Mouse (Mus musculus) heart, embryonic 12.5 days (tissue): ENCODE results near the gene Top3b. TPM values are rescaled to one million over a fixed set of nuclear protein-coding genes. Genes with fewer than 3 reads are reported as not detected.
"Not testable (repeated sequence)": the region's sequence is repeated elsewhere in the genome, so short reads cannot be mapped to it uniquely, and the experiment has no call there.

Experiments used
- ATAC-seq: fragments of 200-750 bp; cut with Nextera tagmentation; 2 replicates; pipeline ENCODE4 v1.8.0; 2017; ENCODE audit warnings: moderate TSS enrichment, moderate library complexity; ENCODE audit not compliant: insufficient number of reproducible peaks, low FRiP score
- H3K27ac ChIP-seq: fragments of 300-500 bp; sonication (generic); 2 replicates; pipeline ENCODE4 v1.5.1; 2016; ENCODE audit warnings: mild to moderate bottlenecking, moderate library complexity; ENCODE audit not compliant: poor library complexity, severe bottlenecking
- H3K27me3 ChIP-seq: fragments of 300-500 bp; sonication (generic); replicated peaks from 2 replicates; pipeline ENCODE4 v1.6.1; 2016; ENCODE audit warnings: mild to moderate bottlenecking, moderate library complexity
- H3K36me3 ChIP-seq: fragments of 300-500 bp; sonication (generic); 2 replicates; pipeline ENCODE4 v1.6.1; 2016; ENCODE audit warnings: mild to moderate bottlenecking, moderate library complexity
- H3K4me1 ChIP-seq: fragments of 300-500 bp; sonication (generic); replicated peaks from 2 replicates; pipeline ENCODE4 v1.6.1; 2016; ENCODE audit warnings: mild to moderate bottlenecking
- H3K4me2 ChIP-seq: fragments of 300-500 bp; sonication (generic); 2 replicates; pipeline ENCODE4 v1.6.1; 2016; ENCODE audit warnings: mild to moderate bottlenecking, moderate library complexity
- H3K4me3 ChIP-seq: fragments of 300-500 bp; sonication (generic); 2 replicates; pipeline ENCODE4 v1.5.1; 2016; ENCODE audit warnings: mild to moderate bottlenecking
- H3K9ac ChIP-seq: fragments of 300-500 bp; sonication (generic); 2 replicates; pipeline ENCODE4 v1.6.1; 2016; ENCODE audit warnings: mild to moderate bottlenecking, moderate library complexity
- H3K9me3 ChIP-seq: fragments of 300-500 bp; sonication (generic); replicated peaks from 2 replicates; pipeline ENCODE4 v1.6.1; 2016; ENCODE audit warnings: mild to moderate bottlenecking, moderate library complexity
- WGBS: fragments of 180-500 bp; shearing (Covaris S2); methylation state at CpG from one replicate; pipeline ENCODE4 v1.1.7; 2016; 5-methylcytosine and 5-hydroxymethylcytosine counted together
- polyA plus RNA-seq: library from polyadenylated mRNA; unstranded; fragments of >200 nt; fragmentation: Nextera tagmentation; extraction: Ambion mirVana; gene quantifications from 2 replicates; pipeline ENCODE4 v1.2.1, GENCODE M21; 2016

The Top3b gene
- polyA plus RNA-seq, result 44.3 and 49.4 TPM in 2 replicates

DNA sequence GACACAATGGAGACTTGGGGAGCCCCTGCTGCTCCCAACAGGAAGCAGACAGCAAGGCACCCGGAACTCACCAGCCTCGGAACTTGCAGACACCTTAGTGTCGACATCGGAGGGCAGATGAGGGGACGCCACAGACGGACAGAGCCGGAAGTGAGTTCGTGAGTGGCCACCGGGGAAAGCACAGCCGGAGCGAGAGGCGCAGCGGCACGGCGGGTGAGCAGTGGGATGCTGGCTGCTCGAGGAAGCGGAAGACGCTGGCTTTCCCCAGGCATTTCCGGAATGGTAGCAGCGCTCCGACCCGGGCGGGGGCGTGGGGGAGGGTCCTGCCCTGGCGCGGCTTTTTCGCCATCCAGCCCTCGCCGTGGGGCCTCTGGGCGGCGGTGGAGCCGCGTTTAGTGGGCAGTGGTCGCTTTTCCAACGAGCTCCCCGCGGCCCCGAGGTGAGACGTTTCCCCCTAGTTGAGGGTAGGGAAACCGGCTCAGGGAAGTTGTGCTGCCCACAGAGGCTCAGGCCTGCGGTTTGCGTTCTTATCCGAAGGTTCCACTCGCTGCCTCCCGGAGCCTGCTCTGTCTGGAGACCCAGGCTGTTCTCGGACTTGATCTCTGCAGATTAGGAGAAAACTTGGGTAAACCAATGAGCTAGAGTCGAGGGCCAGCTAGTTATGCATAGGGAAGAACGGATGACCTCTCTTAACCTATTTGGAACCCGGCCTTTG, at the start of gene Top3b, which contains the start of gene Vpreb1:
TSS of gene Top3b (plus strand) at position 120 of the 715 bp plus-strand sequence.
TSS of gene Vpreb1 (minus strand) at position 227 of the 715 bp plus-strand sequence.
- under 1% methylated on average over 49 of the region's 49 CpGs for WGBS

GRCm38 (mm10) chr16:16825476-16825875, 45.1 kb upstream of the Top3b start:
- no peak for ATAC-seq
- H3K4me2 ChIP-seq, result no peak overlapping the region
- H3K27me3 ChIP-seq, result no peaks in the 10 kb centered on the region
- no peaks in the 10 kb centered on the region for H3K4me1 ChIP-seq
- no peak overlapping the region for H3K27ac ChIP-seq
- 53% methylated on average over 5 of the region's 5 CpGs for WGBS
- H3K36me3 ChIP-seq, result no peaks in the 10 kb centered on the region
- no peak overlapping the region for H3K9ac ChIP-seq
- no peak overlapping the region for H3K4me3 ChIP-seq
- H3K9me3 ChIP-seq, result no peaks in the 10 kb centered on the region

More for the DNA sequence above, at the start of gene Top3b, which contains the start of gene Vpreb1:
- H3K4me3 ChIP-seq, result peak within 1 kb of the TSS; percentile 68
- ATAC-seq, result peak; percentile 95
- H3K4me1 ChIP-seq, result peaks cover 21% of the 10 kb centered on the region
- H3K9me3 ChIP-seq, result no peaks in the 10 kb centered on the region
- H3K4me2 ChIP-seq, result peak within 1 kb of the TSS; percentile 80
- peak within 1 kb of the TSS; percentile 98 for H3K27ac ChIP-seq
- H3K27me3 ChIP-seq, result no peaks in the 10 kb centered on the region
- H3K36me3 ChIP-seq, result peaks cover 10% of the 10 kb centered on the region
- H3K9ac ChIP-seq, result peak within 1 kb of the TSS; percentile 80

DNA sequence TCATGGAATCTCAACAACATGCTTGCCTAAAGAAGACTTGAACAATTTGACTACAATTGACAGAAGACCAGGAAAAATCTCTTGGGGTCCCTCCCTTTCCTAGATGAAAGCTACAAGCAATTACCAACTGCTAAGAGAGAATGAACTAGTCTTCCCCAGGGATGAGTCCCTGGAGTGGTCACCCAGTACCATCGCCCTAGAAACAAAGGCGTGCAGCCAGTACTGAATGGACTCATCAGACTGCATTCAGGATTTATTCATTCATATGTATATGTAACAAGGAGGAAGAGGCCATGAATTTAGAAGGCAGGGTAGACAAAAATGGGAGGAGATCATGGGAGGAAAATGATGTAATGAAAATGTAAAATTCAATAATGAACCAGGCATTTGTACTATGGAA, 44.3 kb upstream of the Top3b start:
- Histone ChIP-seq H3K4me2 (no peak overlapping the region), H3K4me3 (no peak overlapping the region), H3K4me1 (no peaks in the 10 kb centered on the region), H3K27me3 (no peaks in the 10 kb centered on the region), H3K36me3 (no peaks in the 10 kb centered on the region), H3K9me3 (no peaks in the 10 kb centered on the region), H3K9ac (no peak overlapping the region), H3K27ac (no peak overlapping the region)
- WGBS, result 89% methylated on average over 2 of the region's 2 CpGs
- ATAC-seq, result no peak

GRCm38 (mm10) chr16:16828757-16829615, 41.5 kb upstream of the Top3b start, which contains the start of gene Spag6l:
Spag6l (minus strand) TSS chr16:16829456.
- H3K36me3 ChIP-seq, result no peaks in the 10 kb centered on the region
- H3K4me1 ChIP-seq, result no peaks in the 10 kb centered on the region
- peak; percentile 64 for ATAC-seq
- peak within 1 kb of the TSS; percentile 44; the same call in 1 of the 2 replicates for H3K9ac ChIP-seq
- H3K9me3 ChIP-seq, result no peaks in the 10 kb centered on the region
- H3K27ac ChIP-seq, result no peak within 1 kb of the TSS
- no peaks in the 10 kb centered on the region for H3K27me3 ChIP-seq
- peak within 1 kb of the TSS; percentile 87 for H3K4me2 ChIP-seq
- peak within 1 kb of the TSS; percentile 50 for H3K4me3 ChIP-seq
- WGBS, result 7% methylated on average over 33 of the region's 33 CpGs

- H3K4me3 ChIP-seq, result no peak overlapping the region
- no peak for ATAC-seq
- H3K4me1 ChIP-seq, result no peaks in the 10 kb centered on the region
- no peaks in the 10 kb centered on the region for H3K36me3 ChIP-seq
- WGBS, result 78% methylated on average over 3 of the region's 3 CpGs
- H3K9me3 ChIP-seq, result no peaks in the 10 kb centered on the region
- H3K4me2 ChIP-seq, result 0 out of 2 replicates have a peak overlapping the region, but pooled peaks have one; percentile 87
- no peak overlapping the region for H3K27ac ChIP-seq
- H3K27me3 ChIP-seq, result no peaks in the 10 kb centered on the region
- no peak overlapping the region for H3K9ac ChIP-seq
These were observed 40.9 kb upstream of the Top3b start for GRCm38 (mm10) chr16:16829671-16830070.

- no peak for ATAC-seq
- no peaks in the 10 kb centered on the region for H3K4me1 ChIP-seq
- H3K27ac ChIP-seq, result no peak overlapping the region
- peaks cover 7% of the 10 kb centered on the region; the same call in 1 of the 2 replicates for H3K9me3 ChIP-seq
- H3K36me3 ChIP-seq, result no peaks in the 10 kb centered on the region
- H3K4me3 ChIP-seq, result no peak overlapping the region
- H3K9ac ChIP-seq, result no peak overlapping the region
- H3K27me3 ChIP-seq, result no peaks in the 10 kb centered on the region
- no peak overlapping the region for H3K4me2 ChIP-seq
These were observed 21.3 kb upstream of the Top3b start for GRCm38 (mm10) chr16:16849196-16849595.

DNA sequence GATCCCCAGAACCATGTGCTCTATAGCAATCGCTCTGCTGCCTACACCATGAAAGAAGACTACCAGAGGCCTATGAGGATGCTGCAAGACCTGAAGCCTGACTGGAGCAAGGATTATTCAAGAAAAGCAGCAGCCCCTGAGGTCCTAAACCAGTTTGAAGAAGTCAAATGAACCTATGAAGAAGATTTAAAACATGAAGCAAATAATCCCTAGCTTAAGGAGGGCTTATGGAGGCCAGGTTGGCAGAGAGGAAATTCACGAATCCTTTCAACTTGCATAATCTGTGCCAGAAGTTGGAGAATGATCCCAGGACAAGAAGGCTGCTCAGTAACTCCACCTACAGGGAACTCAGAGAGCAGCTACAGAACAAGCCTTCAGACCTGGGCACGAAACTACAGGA, 18.1 kb upstream of the Top3b start:
- Histone ChIP-seq H3K4me3 (no peak overlapping the region), H3K4me2 (no peak overlapping the region), H3K9ac (no peak overlapping the region), H3K27ac (no peak overlapping the region), H3K27me3 (no peaks in the 10 kb centered on the region), H3K4me1 (no peaks in the 10 kb centered on the region), H3K9me3 (peaks cover 7% of the 10 kb centered on the region; the same call in 1 of the 2 replicates), H3K36me3 (no peaks in the 10 kb centered on the region)
- ATAC-seq, result no peak
- 80% methylated on average over 3 of the region's 3 CpGs for WGBS

DNA sequence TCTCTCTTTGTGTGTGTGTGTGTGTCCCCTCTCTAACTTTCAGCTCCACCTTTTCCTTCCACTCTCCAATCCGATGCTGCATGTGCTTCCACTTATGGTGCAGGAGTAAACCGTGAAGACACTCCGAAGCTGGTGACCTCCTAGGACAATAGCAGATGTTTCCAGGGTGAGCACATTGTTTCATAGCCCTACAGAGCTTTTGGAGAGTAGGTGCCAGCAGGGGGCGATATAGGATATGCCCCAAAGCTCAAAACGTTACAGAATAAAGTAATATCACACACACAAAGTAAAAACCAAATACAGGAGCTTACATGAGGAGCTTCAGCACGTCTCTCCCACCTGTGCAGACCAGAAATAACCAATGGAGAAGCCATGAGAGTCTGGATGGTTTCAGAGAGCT, 15.7 kb upstream of the Top3b start:
- 28% methylated on average over 6 of the region's 6 CpGs for WGBS
- Histone ChIP-seq H3K4me3 (no peak overlapping the region), H3K4me2 (no peak overlapping the region), H3K9me3 (peaks cover 7% of the 10 kb centered on the region; the same call in 1 of the 2 replicates), H3K4me1 (no peaks in the 10 kb centered on the region), H3K27me3 (no peaks in the 10 kb centered on the region), H3K9ac (no peak overlapping the region), H3K27ac (no peak overlapping the region), H3K36me3 (no peaks in the 10 kb centered on the region)
- no peak for ATAC-seq

- Histone ChIP-seq H3K27me3 (no peaks in the 10 kb centered on the region), H3K4me2 (no peak overlapping the region), H3K27ac (no peak overlapping the region), H3K9ac (no peak overlapping the region), H3K9me3 (peaks cover 7% of the 10 kb centered on the region; the same call in 1 of the 2 replicates), H3K4me3 (no peak overlapping the region), H3K4me1 (no peaks in the 10 kb centered on the region), H3K36me3 (no peaks in the 10 kb centered on the region)
- ATAC-seq, result no peak
- WGBS, result 91% methylated on average over 1 of the region's 1 CpGs
These were observed 15.0 kb upstream of the Top3b start for GRCm38 (mm10) chr16:16855541-16855940.

DNA sequence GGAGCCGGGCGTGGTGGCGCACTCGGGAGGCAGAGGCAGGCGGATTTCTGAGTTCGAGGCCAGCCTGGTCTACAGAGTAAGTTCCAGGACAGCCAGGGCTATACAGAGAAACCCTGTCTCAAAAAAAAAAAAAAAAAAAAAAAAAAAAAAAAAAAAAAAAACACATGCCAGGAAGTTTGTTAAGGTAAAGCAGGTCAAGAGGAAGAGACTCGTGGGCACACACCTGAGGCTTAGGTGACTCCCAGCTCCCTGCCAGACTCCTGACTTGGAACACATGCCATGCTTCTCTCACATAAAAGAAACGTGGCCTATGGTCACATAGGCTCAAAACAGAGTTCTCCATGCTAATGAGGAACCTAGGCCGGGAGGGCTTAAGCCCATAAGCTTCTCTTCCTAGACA, 14.5 kb upstream of the Top3b start:
- WGBS, result 79% methylated on average over 9 of the region's 9 CpGs
- not testable (repeated sequence) for H3K36me3 ChIP-seq

More for the DNA sequence above, 14.5 kb upstream of the Top3b start:
- H3K4me1 ChIP-seq, ATAC-seq, H3K27me3 ChIP-seq, H3K4me2 ChIP-seq, H3K9ac ChIP-seq, H3K9me3 ChIP-seq, H3K4me3 ChIP-seq, H3K27ac ChIP-seq: not testable (repeated sequence)
